Mouse (Mus musculus): ENCODE results near the gene Lilrb4a.
"Not testable (repeated sequence)": the region's sequence is repeated elsewhere in the genome, so short reads cannot be mapped to it uniquely, and the experiment has no call there.

The Lilrb4a gene

GRCm38 (mm10) chr10:51490691-51491090, at the start of gene Lilrb4a:
Gene Lilrb4a, plus strand, starts transcription at chr10:51490956.
- DNase-seq (ENCODE audit: low spot score in 2 of 2) = peak in 1 of 2 experiments; percentile 21

- no peak for DNase-seq (ENCODE audit: low spot score in 2 of 2)
Measured at GRCm38 (mm10) chr10:51451610-51452009, 39.1 kb upstream of the Lilrb4a start.

- DNase-seq (ENCODE audit: low spot score in 2 of 2) = peak; percentile 11 to 50
Measured at GRCm38 (mm10) chr10:51453616-51454298, 37.0 kb upstream of the Lilrb4a start.

- DNase-seq (ENCODE audit: low spot score in 2 of 2) = no peak
Measured at GRCm38 (mm10) chr10:51454365-51454764, 36.4 kb upstream of the Lilrb4a start.

- peak in 1 of 2 experiments; percentile 30 for DNase-seq (ENCODE audit: low spot score in 2 of 2)
Measured at GRCm38 (mm10) chr10:51455762-51456161, 35.0 kb upstream of the Lilrb4a start.

GRCm38 (mm10) chr10:51456369-51456768, 34.4 kb upstream of the Lilrb4a start:
- no peak for DNase-seq (ENCODE audit: low spot score in 2 of 2)

GRCm38 (mm10) chr10:51463800-51464199, 27.0 kb upstream of the Lilrb4a start:
- not testable (repeated sequence) for DNase-seq (ENCODE audit: low spot score in 2 of 2)

- DNase-seq (ENCODE audit: low spot score in 2 of 2) = not testable (repeated sequence)
Measured at GRCm38 (mm10) chr10:51480397-51480796, 10.4 kb upstream of the Lilrb4a start, which contains the start of the genes Gm49339 and Lilr4b. Gene Gm49339, plus strand, starts transcription at chr10:51480612. Gene Lilr4b, plus strand, starts transcription at chr10:51480632.

- no peak for DNase-seq (ENCODE audit: low spot score in 2 of 2)
Measured at GRCm38 (mm10) chr10:51520021-51520420, 29.3 kb downstream of the Lilrb4a start.

GRCm38 (mm10) chr10:51521453-51521852, 30.7 kb downstream of the Lilrb4a start:
- DNase-seq (ENCODE audit: low spot score in 2 of 2) = no peak

GRCm38 (mm10) chr10:51526090-51526489, 35.3 kb downstream of the Lilrb4a start:
- no peak for DNase-seq (ENCODE audit: low spot score in 2 of 2)

- no peak for DNase-seq (ENCODE audit: low spot score in 2 of 2)
Measured at GRCm38 (mm10) chr10:51526633-51527032, 35.9 kb downstream of the Lilrb4a start.

GRCm38 (mm10) chr10:51528840-51529434, 38.2 kb downstream of the Lilrb4a start:
- DNase-seq (ENCODE audit: low spot score in 2 of 2) = no peak

- DNase-seq (ENCODE audit: low spot score in 2 of 2) = no peak
Measured at GRCm38 (mm10) chr10:51529497-51529896, 38.7 kb downstream of the Lilrb4a start.

- DNase-seq (ENCODE audit: low spot score in 2 of 2) = no peak
Measured at GRCm38 (mm10) chr10:51530813-51531212, 40.1 kb downstream of the Lilrb4a start.
